Mouse (Mus musculus): Measurements from ENCODE around the gene 6820408C15Rik. TPM values are rescaled to one million over a fixed set of nuclear protein-coding genes. Genes with fewer than 3 reads are reported as not detected.

Gene 6820408C15Rik
- polyA plus RNA-seq, 1 experiment from 2014 or later: 0.52 TPM

- 87% methylated on average over 4 of the region's 4 CpGs for WGBS
- Histone ChIP-seq H3K36me3 (ENCODE audit: control insufficient read depth, insufficient read depth, low read length) (no peaks in the 10 kb centered on the region), H3K27ac (ENCODE audit: low read depth, low read length) (no peak overlapping the region), H3K4me1 (ENCODE audit: control insufficient read depth, insufficient read depth, low read length) (no peaks in the 10 kb centered on the region), H3K9me3 (ENCODE audit: control insufficient read depth, low read length) (no peaks in the 10 kb centered on the region), H3K4me2 (ENCODE audit: low read depth) (no peak overlapping the region), H3K4me3 (ENCODE audit: low read depth, low read length) (no peak overlapping the region), H3K27me3 (ENCODE audit: control insufficient read depth, insufficient read depth, low read length) (no peaks in the 10 kb centered on the region), H3K9ac (ENCODE audit: low read length) (no peak overlapping the region)
- DNase-seq (ENCODE audit: low spot score) (no peak), ATAC-seq (ENCODE audit: insufficient read depth, low FRiP score, low TSS enrichment) (no peak)
Measured at GRCm38 (mm10) chr2:152384191-152384590, 31.2 kb upstream of the 6820408C15Rik start.

GRCm38 (mm10) chr2:152392786-152393185 lies 22.6 kb upstream of the 6820408C15Rik start:
- no peaks in the 10 kb centered on the region for H3K27me3 ChIP-seq (ENCODE audit: control insufficient read depth, insufficient read depth, low read length)
- DNase-seq (ENCODE audit: low spot score): peak; percentile 45
- H3K36me3 ChIP-seq (ENCODE audit: control insufficient read depth, insufficient read depth, low read length): no peaks in the 10 kb centered on the region
- 18% methylated on average over 3 of the region's 3 CpGs for WGBS
- H3K9me3 ChIP-seq (ENCODE audit: control insufficient read depth, low read length): no peaks in the 10 kb centered on the region
- no peak overlapping the region for H3K27ac ChIP-seq (ENCODE audit: low read depth, low read length)
- ATAC-seq (ENCODE audit: insufficient read depth, low FRiP score, low TSS enrichment): no peak
- no peak overlapping the region for H3K4me2 ChIP-seq (ENCODE audit: low read depth)
- peaks cover 22% of the 10 kb centered on the region for H3K4me1 ChIP-seq (ENCODE audit: control insufficient read depth, insufficient read depth, low read length)
- no peak overlapping the region for H3K4me3 ChIP-seq (ENCODE audit: low read depth, low read length)
- H3K9ac ChIP-seq (ENCODE audit: low read length): no peak overlapping the region

GRCm38 (mm10) chr2:152393225-152394017 lies 22.0 kb upstream of the 6820408C15Rik start:
- Histone ChIP-seq H3K4me2 (ENCODE audit: low read depth) (peak overlapping the region; percentile 93), H3K4me1 (ENCODE audit: control insufficient read depth, insufficient read depth, low read length) (peaks cover 22% of the 10 kb centered on the region), H3K9me3 (ENCODE audit: control insufficient read depth, low read length) (no peaks in the 10 kb centered on the region), H3K4me3 (ENCODE audit: low read depth, low read length) (peak overlapping the region; percentile 92; the same call in 1 of the 2 replicates), H3K27me3 (ENCODE audit: control insufficient read depth, insufficient read depth, low read length) (no peaks in the 10 kb centered on the region), H3K36me3 (ENCODE audit: control insufficient read depth, insufficient read depth, low read length) (no peaks in the 10 kb centered on the region), H3K9ac (ENCODE audit: low read length) (no peak overlapping the region; the same call in 1 of the 2 replicates), H3K27ac (ENCODE audit: low read depth, low read length) (no peak overlapping the region)
- WGBS: 55% methylated on average over 9 of the region's 9 CpGs
- DNase-seq (ENCODE audit: low spot score) (no peak), ATAC-seq (ENCODE audit: insufficient read depth, low FRiP score, low TSS enrichment) (no peak)

GRCm38 (mm10) chr2:152395271-152395920 lies 20.0 kb upstream of the 6820408C15Rik start:
- Histone ChIP-seq H3K27ac (ENCODE audit: low read depth, low read length) (0 out of 2 replicates have a peak overlapping the region, but pooled peaks have one; percentile 8), H3K4me3 (ENCODE audit: low read depth, low read length) (peak overlapping the region; percentile 92), H3K4me1 (ENCODE audit: control insufficient read depth, insufficient read depth, low read length) (peaks cover 22% of the 10 kb centered on the region), H3K9ac (ENCODE audit: low read length) (peak overlapping the region; percentile 97), H3K27me3 (ENCODE audit: control insufficient read depth, insufficient read depth, low read length) (no peaks in the 10 kb centered on the region), H3K9me3 (ENCODE audit: control insufficient read depth, low read length) (no peaks in the 10 kb centered on the region), H3K36me3 (ENCODE audit: control insufficient read depth, insufficient read depth, low read length) (no peaks in the 10 kb centered on the region), H3K4me2 (ENCODE audit: low read depth) (peak overlapping the region; percentile 93)
- ATAC-seq (ENCODE audit: insufficient read depth, low FRiP score, low TSS enrichment): no peak
- 29% methylated on average over 13 of the region's 13 CpGs for WGBS
- DNase-seq (ENCODE audit: low spot score): no peak

- H3K36me3 ChIP-seq (ENCODE audit: control insufficient read depth, insufficient read depth, low read length): no peaks in the 10 kb centered on the region
- H3K9me3 ChIP-seq (ENCODE audit: control insufficient read depth, low read length): no peaks in the 10 kb centered on the region
- no peaks in the 10 kb centered on the region for H3K27me3 ChIP-seq (ENCODE audit: control insufficient read depth, insufficient read depth, low read length)
- H3K9ac ChIP-seq (ENCODE audit: low read length): peak overlapping the region; percentile 97
- ATAC-seq (ENCODE audit: insufficient read depth, low FRiP score, low TSS enrichment) (peak; percentile 60), DNase-seq (ENCODE audit: low spot score) (peak; percentile 97)
- H3K4me2 ChIP-seq (ENCODE audit: low read depth): peak overlapping the region; percentile 93
- H3K4me1 ChIP-seq (ENCODE audit: control insufficient read depth, insufficient read depth, low read length): peaks cover 22% of the 10 kb centered on the region
- under 1% methylated on average over 42 of the region's 46 CpGs for WGBS
- H3K4me3 ChIP-seq (ENCODE audit: low read depth, low read length): peak overlapping the region; percentile 92
- peak overlapping the region; percentile 100 for H3K27ac ChIP-seq (ENCODE audit: low read depth, low read length)
Measured at GRCm38 (mm10) chr2:152396110-152397003, 19.0 kb upstream of the 6820408C15Rik start.

- under 1% methylated on average over 68 of the region's 77 CpGs for WGBS
- no peaks in the 10 kb centered on the region for H3K36me3 ChIP-seq (ENCODE audit: control insufficient read depth, insufficient read depth, low read length)
- ATAC-seq (ENCODE audit: insufficient read depth, low FRiP score, low TSS enrichment) (peak; percentile 17), DNase-seq (ENCODE audit: low spot score) (peak; percentile 85)
- no peaks in the 10 kb centered on the region for H3K9me3 ChIP-seq (ENCODE audit: control insufficient read depth, low read length)
- H3K4me3 ChIP-seq (ENCODE audit: low read depth, low read length): peak overlapping the region; percentile 92
- H3K9ac ChIP-seq (ENCODE audit: low read length): peak overlapping the region; percentile 97
- H3K4me2 ChIP-seq (ENCODE audit: low read depth): peak overlapping the region; percentile 93
- H3K4me1 ChIP-seq (ENCODE audit: control insufficient read depth, insufficient read depth, low read length): peaks cover 22% of the 10 kb centered on the region
- H3K27me3 ChIP-seq (ENCODE audit: control insufficient read depth, insufficient read depth, low read length): no peaks in the 10 kb centered on the region
- peak overlapping the region; percentile 100 for H3K27ac ChIP-seq (ENCODE audit: low read depth, low read length)
Measured at GRCm38 (mm10) chr2:152397004-152397589, 18.3 kb upstream of the 6820408C15Rik start.

- Histone ChIP-seq H3K9ac (ENCODE audit: low read length) (peak within 1 kb of the TSS; percentile 97), H3K4me2 (ENCODE audit: low read depth) (peak within 1 kb of the TSS; percentile 93), H3K27ac (ENCODE audit: low read depth, low read length) (peak within 1 kb of the TSS; percentile 100), H3K9me3 (ENCODE audit: control insufficient read depth, low read length) (no peaks in the 10 kb centered on the region), H3K4me3 (ENCODE audit: low read depth, low read length) (peak within 1 kb of the TSS; percentile 92), H3K27me3 (ENCODE audit: control insufficient read depth, insufficient read depth, low read length) (no peaks in the 10 kb centered on the region), H3K4me1 (ENCODE audit: control insufficient read depth, insufficient read depth, low read length) (peaks cover 22% of the 10 kb centered on the region), H3K36me3 (ENCODE audit: control insufficient read depth, insufficient read depth, low read length) (no peaks in the 10 kb centered on the region)
- ATAC-seq (ENCODE audit: insufficient read depth, low FRiP score, low TSS enrichment) (peak; percentile 65), DNase-seq (ENCODE audit: low spot score) (peak; percentile 98)
- 0% methylated on average over 49 of the region's 104 CpGs for WGBS
Measured at GRCm38 (mm10) chr2:152397680-152398435, 17.5 kb upstream of the 6820408C15Rik start, which contains the start of gene Sox12. TSS of gene Sox12 (minus strand) at chr2:152398063.

Data from neural tube, embryonic 11.5 days (tissue).